Mouse (Mus musculus): ENCODE data around the gene Ndufc2.

Ndufc2 gene

DNA sequence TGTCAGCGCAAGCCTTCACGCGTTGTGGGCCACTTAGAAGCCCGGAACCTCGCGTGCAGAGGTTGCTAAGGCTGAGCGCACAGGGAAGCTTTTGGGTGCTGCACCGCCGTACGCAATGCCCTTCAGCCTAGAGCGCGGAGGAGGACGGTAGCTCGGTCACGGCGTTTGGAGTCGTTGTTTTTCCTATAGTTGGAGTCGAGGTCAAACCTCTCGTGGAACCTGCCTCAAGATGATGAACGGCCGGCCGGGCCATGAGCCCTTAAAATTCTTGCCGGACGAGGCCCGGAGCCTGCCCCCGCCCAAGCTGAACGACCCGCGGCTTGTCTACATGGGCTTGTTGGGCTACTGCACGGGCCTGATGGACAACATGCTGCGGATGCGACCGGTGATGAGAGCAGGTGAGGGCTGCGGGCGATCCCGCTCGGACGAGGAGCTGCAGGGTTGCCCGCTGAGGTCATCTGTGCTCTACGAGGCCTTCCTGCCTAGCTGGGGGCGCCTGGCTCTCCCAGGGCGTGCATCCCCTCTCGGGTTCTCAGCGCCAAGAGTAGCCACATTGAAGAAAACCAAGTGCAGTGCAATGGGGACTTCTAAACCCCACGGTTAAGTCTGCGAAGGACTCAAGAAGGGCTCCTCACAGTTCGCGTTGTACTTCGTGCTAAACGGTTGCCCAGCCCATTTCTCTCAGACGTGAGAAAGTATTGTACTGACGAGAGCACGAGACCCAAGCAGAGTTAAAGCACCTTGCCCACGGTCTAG, at the start of gene Ndufc2:
Gene Ndufc2 (plus strand): TSS at position 44 of the 756 bp plus-strand sequence.
- peak; percentile 88 for DNase-seq (ENCODE audit: low read depth)

DNA sequence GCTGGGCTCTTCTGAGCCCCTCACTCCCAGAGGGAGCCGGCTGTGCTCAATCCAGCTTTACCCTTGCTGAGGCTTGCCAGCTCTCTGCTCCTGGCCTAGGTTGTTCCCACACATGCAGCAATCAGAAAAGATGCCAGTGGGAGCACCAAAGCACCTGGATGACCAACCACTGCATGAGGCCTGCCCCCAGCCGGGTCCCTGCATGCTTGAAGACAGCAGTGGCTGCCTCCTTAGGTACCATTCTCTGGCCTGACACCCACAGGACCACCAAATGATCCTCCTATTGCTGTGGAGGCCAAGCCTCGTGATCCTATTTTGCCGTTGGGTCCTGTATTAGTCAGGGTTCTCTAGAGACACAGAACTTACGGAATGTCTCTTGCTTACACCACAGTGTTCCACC, 48.9 kb upstream of the Ndufc2 start:
- no peak for DNase-seq (ENCODE audit: low read depth)

DNA sequence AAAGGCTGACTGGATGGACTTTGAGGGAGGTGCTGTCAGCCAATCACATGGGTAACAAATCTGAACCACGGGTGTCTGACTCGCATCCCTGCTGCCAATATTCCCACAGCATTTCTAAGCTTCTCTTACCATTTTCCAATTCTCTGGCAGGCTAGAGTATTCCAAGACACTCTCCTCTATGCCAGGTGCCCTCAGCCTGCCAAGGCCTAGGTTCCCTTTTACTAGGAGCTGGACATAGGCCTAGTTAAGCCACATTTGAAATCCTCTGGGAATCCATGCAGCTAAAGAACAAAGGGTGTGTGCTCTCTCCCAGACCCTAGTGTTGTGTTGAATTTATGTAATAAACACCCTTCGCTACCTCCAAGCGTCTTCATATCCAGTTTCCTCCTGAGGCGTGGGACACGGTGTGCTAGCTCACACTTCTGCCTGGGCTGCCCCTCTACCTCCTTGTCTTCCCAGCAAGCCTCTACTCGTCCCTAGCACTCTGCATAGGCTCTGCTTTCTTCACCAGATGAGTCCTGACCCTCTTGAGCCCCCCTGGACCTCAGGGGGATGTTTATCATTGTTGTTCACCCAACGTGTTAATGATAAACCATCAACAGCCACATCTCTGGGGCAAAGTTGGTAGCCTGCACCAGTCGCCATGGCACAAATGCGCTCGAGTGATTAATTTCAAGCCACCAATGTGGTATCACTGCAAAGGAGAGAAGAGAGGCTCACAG, 47.9 kb upstream of the Ndufc2 start:
- no peak for DNase-seq (ENCODE audit: low read depth)

DNA sequence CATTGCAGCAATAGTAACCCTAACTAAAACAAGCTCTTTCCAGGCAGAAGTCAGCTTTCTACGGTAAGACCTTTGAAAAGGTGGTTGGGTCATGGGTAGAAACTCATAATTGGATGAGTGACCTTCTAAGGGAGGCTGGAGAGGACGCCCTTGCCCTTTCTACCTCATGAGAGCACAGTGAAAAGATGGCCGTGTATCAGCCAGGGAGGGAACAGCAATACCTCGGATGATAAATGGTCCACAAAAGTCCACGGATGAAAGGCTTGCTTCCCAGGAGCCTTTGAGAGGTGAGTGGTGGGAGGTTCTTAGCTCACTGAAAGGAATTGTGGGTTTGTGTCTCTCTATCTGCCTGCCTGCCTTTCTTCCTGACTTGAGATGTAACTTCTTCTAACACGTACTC, 46.4 kb upstream of the Ndufc2 start:
- DNase-seq (ENCODE audit: low read depth), result no peak

DNA sequence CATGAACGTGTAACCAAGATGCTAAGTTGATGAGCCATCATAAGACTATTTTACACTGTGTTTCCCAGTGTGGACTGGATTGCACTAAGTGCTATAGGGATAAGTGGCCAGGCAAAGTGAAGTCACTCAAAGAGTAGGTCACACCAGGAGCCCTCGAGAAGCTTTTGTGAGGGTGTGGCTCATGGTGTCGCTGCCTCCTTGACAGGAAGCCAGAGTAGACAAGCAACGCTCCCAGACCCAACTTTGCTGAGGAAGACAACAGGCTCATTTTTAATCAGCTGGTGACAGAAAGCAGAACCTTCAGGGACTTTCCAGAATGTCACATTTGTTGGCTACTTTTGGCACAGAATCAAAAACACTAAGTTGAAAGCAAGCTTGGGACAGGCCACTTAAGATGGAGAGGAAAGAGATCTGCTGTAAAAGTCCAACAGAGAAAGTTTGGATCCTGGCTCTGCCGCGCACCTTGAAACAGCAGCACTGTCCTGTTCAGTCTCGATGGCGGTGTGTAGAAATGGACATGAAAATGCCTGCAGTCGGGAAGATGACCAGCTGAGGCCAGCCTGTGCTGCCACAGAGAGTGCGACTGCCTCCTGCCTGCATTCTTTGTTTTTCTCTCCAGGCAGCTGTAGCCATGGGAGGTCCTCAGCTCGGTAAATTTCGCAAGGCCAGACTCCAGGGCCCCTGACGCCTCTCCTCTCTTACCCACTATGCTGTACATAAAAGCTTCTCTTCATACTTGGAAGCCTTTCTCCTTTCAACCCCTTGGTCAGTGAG, 44.5 kb upstream of the Ndufc2 start:
- peak; percentile 71 for DNase-seq (ENCODE audit: low read depth)

DNA sequence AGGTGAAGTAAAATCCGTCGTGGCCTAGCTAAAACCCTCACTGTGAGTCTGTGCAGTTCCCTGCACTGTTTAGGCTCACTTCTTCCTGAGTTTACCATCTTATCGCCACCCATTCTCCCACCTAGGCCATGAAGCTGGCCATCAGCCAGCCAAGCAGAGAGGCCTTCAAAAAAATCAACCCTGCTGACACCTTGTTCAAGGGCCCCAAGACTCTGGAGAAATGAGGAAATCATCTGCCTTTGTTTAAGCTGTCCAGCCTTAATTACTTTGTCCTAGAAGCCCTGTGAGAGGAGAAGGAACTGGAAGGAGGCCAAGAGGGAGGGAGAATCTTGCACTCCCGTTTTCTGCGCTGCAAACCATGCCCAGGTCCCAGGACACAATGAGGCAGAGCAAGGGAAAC, 43.5 kb upstream of the Ndufc2 start:
- DNase-seq (ENCODE audit: low read depth), result no peak

DNA sequence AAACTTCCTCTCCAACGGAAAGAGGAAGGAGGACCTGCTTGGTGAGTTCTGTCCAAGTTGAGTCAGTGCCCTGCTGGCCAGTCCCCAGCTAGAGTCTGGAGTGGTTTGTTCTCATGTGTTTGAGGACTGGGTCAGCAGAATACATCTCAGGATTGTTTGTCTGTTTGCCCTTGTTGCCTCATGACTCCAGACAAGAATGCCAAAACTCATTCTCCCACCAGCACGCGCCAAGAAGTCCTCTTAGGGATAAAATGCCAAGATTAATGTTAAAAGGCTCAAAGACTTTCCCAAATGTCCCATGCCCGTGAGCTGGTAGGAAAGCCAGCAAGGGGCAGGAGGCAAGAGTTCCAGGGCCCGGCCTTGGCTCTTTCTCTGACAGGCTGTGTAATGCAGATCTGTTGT, 42.9 kb upstream of the Ndufc2 start:
- DNase-seq (ENCODE audit: low read depth), result no peak

DNA sequence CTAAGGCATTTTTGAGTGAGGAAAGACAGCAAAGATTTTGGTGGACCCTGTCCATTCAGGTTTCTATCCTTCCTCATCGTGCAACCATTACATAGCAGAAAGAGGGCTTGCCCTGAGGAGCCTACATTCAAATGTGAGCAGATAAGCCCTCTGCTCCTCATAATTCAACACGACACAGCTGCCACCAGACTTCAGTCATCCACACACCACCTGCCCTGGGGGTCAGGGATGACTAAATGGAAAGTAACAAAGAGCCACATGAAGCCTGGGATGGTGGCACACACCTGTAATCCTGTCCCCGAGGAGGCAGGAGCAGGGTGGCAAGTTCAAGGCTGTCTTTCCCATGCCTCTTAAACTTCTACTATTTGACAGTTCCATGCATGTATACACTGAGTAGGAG, 42.0 kb upstream of the Ndufc2 start:
- DNase-seq (ENCODE audit: low read depth), result no peak

DNA sequence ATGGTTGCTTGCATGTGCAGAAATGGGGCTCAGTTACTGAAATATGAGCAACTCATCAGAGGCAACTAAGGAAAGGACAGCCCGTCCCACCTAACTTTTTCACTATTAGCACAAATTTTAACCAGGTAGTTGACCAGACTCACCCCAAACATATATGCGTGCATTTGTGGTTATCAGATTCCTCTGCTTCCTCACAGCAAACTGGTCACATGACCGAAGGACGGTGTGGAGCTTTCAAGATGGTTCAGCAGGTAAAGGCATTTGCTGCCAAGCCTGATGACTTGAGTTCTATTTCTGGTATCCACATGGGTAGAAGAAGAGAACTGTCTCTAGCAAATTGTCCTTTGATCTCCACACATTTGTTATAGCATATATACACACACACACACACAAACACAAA, 41.5 kb upstream of the Ndufc2 start:
- no peak for DNase-seq (ENCODE audit: low read depth)

DNA sequence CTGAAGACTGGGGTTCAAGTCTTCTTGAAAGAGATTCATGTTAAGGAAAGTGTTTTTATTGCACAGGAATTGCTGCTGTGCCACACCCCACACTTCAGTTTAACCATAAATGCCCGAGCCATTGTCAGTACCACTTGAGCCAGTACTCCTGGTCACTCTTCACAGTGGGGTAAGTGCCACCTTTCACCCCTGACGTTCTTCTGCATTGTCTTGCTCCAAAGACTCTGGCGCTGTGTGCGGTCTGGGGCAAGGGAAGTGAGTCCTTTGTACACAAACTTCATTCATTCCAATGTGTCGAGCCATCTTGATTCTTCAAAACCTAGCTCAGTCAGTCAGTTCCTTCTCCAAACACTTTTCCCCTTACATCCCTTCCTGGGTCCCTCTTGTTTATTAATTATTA, 39.6 kb upstream of the Ndufc2 start:
- no peak for DNase-seq (ENCODE audit: low read depth)

DNA sequence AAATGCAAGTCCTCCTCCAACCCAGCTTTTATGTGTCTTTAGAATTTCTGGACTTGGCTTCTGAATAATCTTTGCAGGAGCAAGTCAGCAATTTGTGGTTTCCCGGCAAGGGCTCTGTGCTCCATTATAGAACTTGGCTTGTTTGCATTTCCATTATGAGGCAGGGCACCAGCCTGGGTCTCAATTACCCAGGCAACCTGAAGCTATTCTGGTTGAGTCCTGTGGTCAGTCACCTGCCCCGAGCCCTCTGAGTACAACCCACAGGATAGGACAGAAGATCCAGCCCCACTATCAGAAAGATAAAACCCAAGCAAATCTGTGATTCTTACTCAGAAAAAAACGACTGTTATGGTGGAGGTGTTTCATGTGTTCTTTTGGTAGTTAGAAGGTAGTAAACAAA, 38.8 kb upstream of the Ndufc2 start:
- no peak for DNase-seq (ENCODE audit: low read depth)

DNA sequence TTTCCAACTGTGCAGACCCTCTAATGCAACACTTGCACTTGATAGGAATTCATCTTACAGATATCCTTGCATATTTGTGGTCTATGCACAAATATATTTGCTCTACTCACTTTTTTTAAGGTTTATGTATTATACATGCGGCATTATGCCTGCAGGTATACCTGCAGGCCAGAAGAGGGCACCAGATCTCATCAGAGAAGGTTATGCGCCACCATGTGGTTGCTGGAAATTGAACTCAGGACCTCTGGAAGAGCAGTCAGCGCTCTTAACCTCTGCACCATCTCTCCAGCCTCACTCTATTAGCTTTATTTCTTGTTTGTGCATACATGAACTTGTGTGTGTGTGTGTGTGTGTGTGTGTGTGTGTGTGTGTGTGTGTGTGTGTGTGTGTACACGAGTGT, 38.3 kb upstream of the Ndufc2 start:
- DNase-seq (ENCODE audit: low read depth), result peak; percentile 86

DNA sequence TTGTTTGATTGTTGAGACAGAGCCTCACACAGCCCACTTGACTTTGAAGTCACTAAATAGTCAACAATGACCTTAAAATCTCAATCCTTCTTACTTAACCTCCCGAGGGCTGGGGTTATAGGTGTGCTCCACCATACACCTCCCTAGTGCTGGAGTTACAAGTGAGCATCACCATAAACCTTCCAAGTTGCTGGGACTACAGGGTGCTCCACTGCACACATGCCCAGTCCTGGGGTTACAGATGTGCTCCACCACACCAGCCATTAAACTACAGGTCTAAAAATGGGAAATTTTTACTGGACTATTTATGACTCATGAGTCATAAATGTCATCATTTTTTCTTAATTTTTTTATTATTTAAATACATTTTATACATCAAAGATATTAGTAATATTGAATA, 33.9 kb upstream of the Ndufc2 start:
- no peak for DNase-seq (ENCODE audit: low read depth)

DNA sequence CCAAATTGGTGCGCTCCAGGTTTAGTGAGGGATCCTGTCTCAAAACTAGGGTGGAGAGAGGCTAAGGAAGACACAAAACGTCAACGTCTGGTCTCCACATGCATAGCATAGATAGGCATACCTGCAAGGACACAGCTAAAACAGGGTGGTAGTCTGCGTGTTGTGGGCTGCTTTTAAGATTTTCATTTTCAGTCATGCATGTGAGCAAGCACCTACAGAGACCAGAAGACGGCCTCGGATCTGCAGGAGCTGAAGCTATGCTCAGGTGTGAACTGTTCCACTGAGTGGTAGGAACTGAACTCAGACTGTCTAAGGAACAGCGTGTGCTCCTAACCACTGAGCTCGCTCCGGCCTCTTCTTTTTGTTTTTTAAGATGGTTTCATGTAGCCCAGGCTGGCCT, 24.7 kb upstream of the Ndufc2 start:
- no peak for DNase-seq (ENCODE audit: low read depth)

DNA sequence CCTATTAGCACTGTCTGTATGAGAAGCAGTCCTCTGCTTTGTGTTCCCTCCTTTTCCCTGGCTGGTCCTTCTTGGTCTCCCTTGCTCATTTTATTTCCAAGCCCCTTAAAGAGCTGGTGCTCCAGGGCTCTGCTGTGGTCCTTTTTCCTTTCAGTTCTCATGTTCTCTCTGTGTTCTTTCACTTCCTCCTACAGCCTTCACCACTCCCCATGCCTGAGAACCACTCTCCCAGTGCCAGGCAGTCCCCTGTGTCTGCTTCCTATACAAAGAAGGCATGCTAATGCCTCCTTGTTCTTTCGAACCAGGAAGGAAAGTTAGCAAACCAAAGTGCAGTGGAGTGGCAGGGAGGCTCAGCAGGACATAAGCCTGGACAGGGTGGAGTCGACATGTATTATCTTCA, 23.9 kb upstream of the Ndufc2 start:
- DNase-seq (ENCODE audit: low read depth), result no peak

DNA sequence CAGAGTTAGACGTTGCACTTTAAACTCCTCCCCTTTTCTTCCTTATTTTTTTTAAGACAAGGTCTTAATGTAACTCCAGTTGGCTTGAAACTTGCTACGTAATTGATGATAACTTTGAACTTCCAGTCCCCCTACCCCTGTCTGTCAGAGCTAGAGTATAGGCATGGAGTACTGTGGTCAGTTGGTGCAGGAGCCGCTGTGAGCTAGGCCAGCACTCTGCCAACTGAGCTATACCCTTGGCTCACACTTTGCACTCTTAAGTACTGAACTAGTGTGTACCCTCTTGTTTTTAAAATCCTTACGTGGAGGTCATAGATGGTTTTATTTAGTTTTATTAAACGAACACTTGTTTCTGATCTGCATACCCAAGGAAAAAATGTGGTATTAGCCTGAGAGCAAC, 20.5 kb upstream of the Ndufc2 start:
- no peak for DNase-seq (ENCODE audit: low read depth)

DNA sequence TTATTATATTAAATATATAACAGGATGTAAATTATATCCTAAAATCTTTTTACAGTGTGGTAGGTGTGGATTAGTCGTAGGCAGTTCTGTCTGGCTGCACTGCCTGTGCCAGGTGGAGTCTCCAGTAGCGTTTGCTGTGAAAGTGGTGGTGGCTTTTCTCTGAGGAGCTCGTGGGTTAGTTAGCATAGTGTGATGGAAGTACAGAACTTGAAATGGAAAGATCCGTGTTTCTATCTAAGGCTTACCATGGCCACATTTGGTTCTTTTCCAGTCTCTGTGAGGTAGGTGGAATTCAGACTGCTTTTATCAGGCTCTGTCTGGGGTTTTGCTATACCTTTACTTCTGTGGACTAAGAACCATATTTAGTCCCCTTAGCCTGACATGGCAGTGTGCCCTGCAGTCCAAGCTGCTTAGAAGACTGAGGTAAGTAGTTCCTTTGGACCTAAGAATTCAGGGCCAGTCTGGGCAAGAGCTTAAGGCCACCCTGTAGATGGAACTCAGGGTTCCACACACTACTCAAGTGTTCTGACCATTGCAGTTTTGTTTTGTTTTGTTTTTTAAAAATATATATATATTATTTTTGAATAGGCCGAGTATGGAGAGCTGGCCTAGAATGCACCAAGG, 19.2 kb upstream of the Ndufc2 start:
- no peak for DNase-seq (ENCODE audit: low read depth)

DNA sequence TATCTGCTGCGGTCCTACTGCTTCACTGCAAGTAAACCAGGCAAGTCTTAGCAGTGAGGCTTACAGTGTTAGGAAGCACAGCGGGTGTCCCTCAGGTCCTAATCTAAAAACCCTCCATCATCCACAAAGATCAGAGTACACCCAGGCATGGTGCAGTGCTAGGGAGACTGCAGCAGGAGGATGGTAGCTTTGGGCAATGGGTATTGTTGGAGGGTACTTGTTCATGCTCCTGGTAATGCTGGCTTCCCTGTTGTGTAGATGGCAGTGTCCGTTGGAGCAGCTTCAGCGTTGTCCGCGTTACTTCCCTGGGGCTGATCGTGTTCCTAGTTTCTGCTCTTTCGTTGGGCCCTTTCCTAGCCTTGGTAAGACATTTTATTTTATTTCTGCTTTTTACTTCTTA, 17.1 kb upstream of the Ndufc2 start:
- no peak for DNase-seq (ENCODE audit: low read depth)

DNA sequence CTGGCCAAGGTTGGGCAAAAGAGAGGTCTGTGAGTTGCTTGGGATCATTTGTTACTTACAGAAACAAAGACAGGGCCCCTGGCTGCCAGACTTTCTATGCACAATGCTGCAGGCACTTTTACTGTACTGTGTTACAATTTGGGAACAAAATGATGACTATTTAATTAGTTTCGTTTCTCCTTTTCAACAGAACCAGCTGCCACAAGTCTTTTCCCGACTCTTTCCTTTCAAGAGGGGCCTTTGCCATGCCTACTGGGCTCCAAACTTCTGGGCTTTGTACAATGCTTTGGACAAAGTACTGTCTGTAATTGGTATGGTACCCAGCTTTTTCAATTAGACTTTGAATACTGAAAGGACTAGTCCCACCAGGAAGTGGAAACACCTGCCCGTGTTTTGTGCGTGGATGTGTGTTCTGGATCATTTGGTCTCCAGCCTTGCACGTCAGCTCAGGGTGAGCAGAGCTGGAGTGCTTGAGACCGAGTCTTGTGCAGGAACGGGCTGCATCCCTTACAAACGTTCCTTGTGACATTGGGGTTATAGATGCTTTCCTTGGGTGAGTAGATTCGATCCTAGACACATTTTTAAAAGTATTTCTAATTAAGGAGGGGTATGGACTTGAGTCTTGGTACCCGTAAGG, 16.2 kb upstream of the Ndufc2 start:
- DNase-seq (ENCODE audit: low read depth), result no peak

DNA sequence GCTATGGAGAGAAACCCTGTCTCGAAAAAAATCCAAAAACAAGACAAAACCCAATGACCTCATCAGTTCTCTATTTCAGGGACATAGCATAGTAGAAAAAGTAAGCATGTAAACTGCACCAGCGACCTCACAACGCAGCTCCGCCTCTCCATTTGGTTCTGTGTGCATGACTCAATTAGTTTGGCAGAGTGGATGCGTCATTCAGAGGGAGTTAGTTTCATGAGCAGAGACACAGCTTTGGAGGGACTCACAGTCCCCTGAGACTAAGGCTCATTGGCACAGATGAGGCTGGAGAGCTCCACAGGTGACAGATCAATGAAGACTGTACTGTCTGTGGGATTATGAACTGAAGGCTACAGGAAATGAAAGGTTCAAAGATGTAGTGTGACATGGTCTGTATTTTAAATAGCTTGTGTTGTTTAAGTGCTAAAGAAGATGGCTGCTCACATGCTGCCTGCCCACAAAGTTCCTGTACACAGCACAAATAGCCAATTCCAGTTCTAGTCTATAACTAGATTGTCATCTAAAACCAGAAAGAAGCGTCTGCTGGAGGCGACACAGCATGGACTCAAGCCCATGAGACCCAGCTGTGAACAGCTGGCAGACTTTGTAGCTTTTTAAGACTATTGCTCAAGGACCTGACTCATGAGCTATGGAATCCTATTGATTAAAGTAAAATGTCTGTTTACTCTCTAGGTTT, 13.5 kb upstream of the Ndufc2 start:
- DNase-seq (ENCODE audit: low read depth), result no peak

DNA sequence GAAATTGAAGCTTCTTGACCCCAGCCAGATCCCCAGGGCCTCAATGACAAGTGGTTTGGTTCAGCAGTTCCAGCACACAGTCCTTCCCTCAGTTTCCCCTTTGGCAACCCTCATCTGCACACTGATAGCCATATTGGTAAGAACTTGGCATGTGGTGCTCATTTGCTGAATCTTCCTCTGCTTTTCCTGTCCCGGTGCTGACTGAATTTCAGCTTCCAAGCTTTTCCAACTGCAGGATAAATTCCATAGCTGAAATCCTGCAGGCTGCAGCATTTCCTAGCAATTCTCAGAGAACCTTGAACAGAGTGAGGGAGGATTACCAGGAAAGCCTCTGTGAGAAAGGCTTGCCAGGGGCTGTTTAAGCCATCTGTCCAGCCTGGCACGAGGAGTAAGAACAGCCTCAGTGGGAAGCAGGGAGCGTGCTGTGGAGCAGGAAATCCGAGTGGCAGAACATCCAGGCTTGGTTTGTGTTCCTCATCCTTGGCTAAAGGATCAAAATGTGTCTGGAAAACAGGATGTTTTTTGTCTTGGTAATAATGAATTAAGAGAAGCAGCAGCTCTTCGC, 12.9 kb upstream of the Ndufc2 start:
- no peak for DNase-seq (ENCODE audit: low read depth)

Measured in induced T-regulatory cell, adult 2 months (primary cell).